Mouse (Mus musculus): ENCODE data around the gene Znrd1as.

Gene Znrd1as

DNA sequence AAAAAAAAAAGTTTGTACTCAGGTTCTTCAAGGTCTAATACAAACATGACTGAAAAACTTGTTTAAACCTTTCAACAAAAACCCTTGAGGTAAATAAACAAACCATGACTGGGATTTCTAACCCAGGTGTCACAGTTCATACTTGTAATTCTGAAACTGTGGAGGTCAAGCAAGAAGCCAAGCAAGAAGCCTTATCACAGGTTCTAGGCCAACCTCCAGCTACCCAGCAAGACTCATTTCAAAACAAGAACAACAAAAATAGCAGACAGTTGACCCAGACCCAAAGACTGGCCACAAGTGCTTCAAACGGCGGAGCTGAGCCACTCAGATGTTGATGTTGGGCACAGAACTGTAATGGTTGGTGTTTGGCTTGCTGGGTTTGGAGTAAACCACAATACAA is 36.1 kb downstream of the Znrd1as start:
- no peak for DNase-seq (ENCODE audit: low read depth in 2 of 2, low spot score in 2 of 2)

GRCm38 (mm10) chr17:36995448-36995847 is 37.1 kb downstream of the Znrd1as start:
- no peak for DNase-seq (ENCODE audit: low read depth in 2 of 2, low spot score in 2 of 2)

GRCm38 (mm10) chr17:36997033-36997735 is 38.8 kb downstream of the Znrd1as start:
- DNase-seq (ENCODE audit: low read depth in 2 of 2, low spot score in 2 of 2), result peak; percentile 24 to 38

DNA sequence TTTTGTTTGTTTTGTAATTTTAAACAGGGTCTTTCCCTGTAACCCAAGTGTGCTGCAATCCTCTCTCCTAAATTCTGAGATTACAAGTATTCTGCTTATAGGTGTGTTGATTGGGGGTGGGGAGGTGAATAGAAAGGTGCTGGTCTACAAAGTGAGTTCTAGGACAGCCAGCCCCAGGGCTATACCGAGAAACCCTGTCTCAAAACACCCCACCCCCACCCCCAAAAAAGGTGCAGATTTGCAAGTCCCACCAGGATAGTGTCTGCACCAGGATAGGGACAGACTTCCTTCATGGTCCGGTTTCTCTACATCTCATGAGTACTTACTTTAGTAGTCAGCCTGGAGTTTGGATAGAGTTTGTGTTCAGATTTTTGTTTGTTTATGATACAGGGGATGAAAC is 40.1 kb downstream of the Znrd1as start:
- DNase-seq (ENCODE audit: low read depth in 2 of 2, low spot score in 2 of 2), result no peak

- no peak for DNase-seq (ENCODE audit: low read depth in 2 of 2, low spot score in 2 of 2)
Observed at GRCm38 (mm10) chr17:37000863-37001262, 42.5 kb downstream of the Znrd1as start, which contains the start of gene Zfp57. Gene Zfp57 (plus strand): TSS chr17:37001163.

DNA sequence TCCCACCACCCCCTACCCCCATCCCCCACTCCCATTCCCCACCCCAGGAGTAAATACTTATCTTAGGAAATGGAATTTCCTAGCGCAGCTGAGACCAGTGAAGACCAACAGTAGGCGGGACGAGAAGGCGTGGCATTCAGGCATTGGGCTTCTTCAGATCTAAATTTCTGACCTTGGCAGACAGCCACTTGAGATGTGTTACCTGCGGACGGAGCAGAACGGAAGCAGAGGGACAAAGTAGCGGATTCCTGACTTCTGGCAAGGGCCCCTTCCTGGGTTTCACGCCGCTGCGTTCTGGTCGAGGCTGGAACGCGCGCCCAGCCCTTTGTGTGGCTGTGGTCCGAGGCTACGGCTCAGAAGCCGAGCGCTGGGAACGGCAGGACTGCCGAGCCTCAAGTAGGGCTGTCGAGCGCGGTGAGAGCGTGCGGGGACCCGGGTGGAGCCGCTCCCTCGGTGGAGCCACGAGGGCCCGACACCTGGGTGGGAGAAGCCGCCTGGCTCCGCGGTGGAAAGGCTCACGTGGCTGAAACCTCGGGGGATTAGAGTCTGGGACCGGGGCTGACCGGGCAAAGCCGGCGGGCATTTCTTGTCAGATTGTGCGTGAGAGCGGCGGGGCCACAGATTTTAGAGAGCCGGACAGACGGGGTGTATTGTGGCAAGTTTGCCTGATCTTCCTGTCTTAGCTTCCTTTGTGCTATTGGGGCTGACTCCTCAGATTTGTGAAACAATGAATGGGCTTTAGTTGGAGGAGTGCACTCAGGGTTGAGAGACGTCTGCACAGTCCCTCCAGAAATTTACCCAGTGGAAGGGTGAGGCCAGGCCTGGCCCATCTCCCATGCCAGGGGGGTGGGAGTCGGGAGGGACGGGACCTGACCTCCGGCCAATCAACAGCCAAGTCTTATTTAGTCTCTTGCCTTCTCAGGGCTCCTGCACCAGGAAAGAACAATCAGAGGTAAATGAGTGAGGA is 44.3 kb downstream of the Znrd1as start:
- no peak for DNase-seq (ENCODE audit: low read depth in 2 of 2, low spot score in 2 of 2)

DNA sequence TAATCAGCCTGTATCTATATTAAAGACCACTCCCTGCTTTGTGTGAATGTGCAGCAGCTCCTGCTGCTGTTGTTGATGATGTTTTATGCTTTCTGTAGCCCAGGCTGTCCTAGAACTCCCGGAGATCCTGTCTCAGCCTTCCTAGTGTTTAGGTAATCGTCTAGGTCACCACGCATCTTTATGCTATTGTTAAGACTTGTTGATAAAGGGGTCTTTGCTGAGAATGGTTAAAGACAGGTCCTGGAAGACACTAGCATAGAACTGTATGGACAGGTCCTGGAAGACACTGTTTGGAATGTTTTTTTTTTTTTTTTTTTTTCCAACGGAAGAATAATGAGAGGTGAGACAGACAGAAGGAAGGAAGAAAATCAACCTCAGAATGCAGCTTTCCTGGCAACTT is 45.0 kb downstream of the Znrd1as start:
- DNase-seq (ENCODE audit: low read depth in 2 of 2, low spot score in 2 of 2), result no peak

DNA sequence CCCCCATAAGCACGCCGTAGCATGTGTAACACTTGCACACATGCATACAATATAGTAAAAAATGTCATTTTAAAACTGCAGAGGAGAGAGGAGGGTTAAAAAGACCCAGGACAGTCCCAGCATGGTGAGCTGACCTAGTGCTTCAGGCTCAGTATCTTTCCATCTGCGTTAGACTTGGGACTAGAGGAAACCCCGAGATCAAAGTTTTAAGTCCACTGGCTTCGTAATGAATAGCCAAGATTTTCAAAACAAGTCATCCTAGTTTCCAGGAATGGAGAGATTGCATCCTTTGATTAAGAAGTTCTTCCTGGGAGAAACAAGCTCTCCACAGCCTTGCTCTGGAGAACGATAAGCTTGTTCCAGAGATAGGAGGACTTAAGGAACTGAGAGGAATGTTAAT is 49.8 kb downstream of the Znrd1as start:
- DNase-seq (ENCODE audit: low read depth in 2 of 2, low spot score in 2 of 2), result no peak

DNA sequence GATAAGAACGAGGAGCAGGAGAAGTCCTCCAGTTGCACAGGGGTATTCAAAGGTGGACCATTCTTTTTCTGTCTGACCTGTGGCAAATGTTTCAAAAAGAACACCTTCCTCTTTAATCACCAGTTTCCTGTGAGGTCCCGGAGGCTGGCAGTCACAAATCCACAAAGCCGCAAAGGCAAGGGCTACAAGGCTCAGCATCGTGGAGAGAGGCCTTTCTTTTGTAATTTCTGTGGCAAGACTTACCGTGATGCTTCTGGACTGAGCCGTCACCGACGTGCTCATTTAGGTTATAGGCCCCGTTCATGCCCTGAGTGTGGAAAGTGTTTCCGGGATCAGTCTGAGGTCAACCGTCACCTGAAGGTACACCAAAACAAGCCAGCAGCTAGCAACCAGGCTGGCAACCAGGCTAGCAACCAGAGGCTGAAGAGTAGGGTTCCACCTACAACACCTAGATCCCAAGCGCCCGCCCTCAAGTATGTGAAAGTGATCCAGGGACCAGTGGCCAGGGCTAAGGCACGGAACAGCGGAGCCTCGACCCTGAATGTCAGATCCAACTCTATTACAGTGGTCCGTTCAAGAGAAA is 51.2 kb downstream of the Znrd1as start:
- peak in 1 of 2 experiments; percentile 3 for DNase-seq (ENCODE audit: low read depth in 2 of 2, low spot score in 2 of 2)

- no peak for DNase-seq (ENCODE audit: low read depth in 2 of 2, low spot score in 2 of 2)
Observed at GRCm38 (mm10) chr17:37011719-37012118, 53.3 kb downstream of the Znrd1as start.

DNA sequence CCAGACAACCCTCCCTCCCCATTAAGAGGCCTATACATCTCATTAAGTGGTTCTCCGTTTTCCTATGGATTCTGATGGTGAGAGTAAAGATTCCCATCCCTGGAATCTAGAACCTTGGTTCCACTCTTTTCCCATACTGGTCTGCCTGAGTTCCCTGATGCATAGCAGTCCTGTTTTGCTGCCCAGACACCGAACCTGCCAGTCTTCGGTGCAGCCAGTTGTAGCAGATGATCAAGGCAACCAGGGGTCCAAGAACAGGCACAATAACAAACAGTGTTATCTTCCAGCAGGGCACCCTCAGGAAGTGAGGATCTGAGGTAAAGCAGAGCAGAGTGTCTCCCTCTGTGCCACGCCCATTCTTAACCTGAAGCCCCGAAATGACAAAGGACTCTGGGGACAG is 53.7 kb downstream of the Znrd1as start:
- DNase-seq (ENCODE audit: low read depth in 2 of 2, low spot score in 2 of 2), result no peak

Data from CD8-positive naive resting alpha-beta T cell, adult 2 months (primary cell).